Comparison of ENCODE assay signal across 10 mouse cellular contexts in the genomic region with DNA sequence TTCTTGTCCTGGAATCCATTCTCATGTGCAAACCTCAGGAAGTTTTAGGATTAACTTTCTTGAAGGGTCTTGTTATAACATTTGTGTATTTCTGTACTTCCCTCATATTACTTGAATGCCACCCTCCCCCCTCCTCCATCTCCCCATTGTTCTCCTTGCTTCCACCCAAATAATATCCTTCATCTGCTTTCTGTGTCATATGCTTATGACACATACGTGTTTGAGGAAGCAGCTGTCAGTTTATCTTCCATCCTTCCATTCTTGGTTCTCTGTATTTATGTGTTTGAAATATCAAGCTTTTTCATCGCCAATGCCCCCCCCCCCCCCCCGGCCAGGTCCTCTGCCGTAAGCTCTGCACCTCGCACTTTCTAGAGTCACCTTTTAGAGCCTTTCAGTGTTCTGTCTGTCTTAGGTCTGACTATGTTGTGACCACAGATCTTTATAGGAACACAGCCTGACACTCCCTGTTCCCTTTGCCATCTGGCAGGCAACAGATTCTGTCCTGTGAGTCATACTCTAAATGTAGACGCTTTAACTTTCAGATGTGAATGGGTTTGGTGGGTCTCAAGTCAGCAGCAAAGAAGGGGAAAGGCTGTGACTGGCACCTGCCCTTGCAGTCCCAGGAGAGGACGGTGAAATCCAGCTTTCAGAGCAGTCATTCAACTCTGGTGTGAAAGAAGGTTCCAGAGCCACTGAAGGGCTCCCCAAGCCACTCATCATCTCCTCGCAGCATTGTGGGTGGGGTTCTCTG. TPM values are rescaled to one million over a fixed set of nuclear protein-coding genes. Genes with fewer than 3 reads are reported as not detected.
DNase-seq lines count a peak whose midpoint lies in the region; ATAC-seq and TF ChIP-seq lines count a peak whose summit lies in the region.
"Had no signal": no experiment of that assay in that cellular context is flagged by ENCODE, and none has a peak within 500 bp of the region (broad histone marks: within the 10 kb centered on the region; RNA-seq: fewer than 3 reads in every experiment).

No protein-coding gene starts in this region.

- H3K4me3 ChIP-seq in forebrain, postnatal 0 days (ENCODE audit: low read depth, low read length) = no peak overlapping the region
- no peak overlapping the region for H3K4me3 ChIP-seq in forebrain, embryonic 16.5 days (replicated peaks; ENCODE audit: low read length)
- H3K4me3 ChIP-seq in heart, embryonic 11.5 days (ENCODE audit: low read depth, low read length) = no peak overlapping the region
- no peak overlapping the region for H3K4me3 ChIP-seq in kidney, embryonic 14.5 days (ENCODE audit: low read length)
- H3K4me3 ChIP-seq: erythroblast, embryonic 14.5 days had no signal

- no peaks in the 10 kb centered on the region for H3K9me3 ChIP-seq in forebrain, postnatal 0 days (ENCODE audit: low read length)
- H3K9me3 ChIP-seq in forebrain, embryonic 16.5 days (ENCODE audit: control insufficient read depth, low read length) = no peaks in the 10 kb centered on the region
- no peaks in the 10 kb centered on the region for H3K9me3 ChIP-seq in heart, embryonic 11.5 days (replicated peaks; ENCODE audit: control insufficient read depth, low read length)
- no peaks in the 10 kb centered on the region for H3K9me3 ChIP-seq in kidney, embryonic 14.5 days (ENCODE audit: control insufficient read depth, low read length)

- H3K4me1 ChIP-seq in forebrain, postnatal 0 days (ENCODE audit: insufficient read depth) = no peaks in the 10 kb centered on the region
- H3K4me1 ChIP-seq in forebrain, embryonic 16.5 days (replicated peaks; ENCODE audit: control insufficient read depth, insufficient read depth, low read length) = no peaks in the 10 kb centered on the region
- H3K4me1 ChIP-seq in heart, embryonic 11.5 days (ENCODE audit: control insufficient read depth, insufficient read depth, low read length) = no peaks in the 10 kb centered on the region
- no peaks in the 10 kb centered on the region for H3K4me1 ChIP-seq in kidney, embryonic 14.5 days (ENCODE audit: control insufficient read depth, insufficient read depth, low read length)

- DNase-seq in forebrain, postnatal 0 days = peak; percentile 11
- peak; percentile 39 for DNase-seq in MN1 (ENCODE audit: low spot score)
- DNase-seq in layer of hippocampus, postnatal 36 days = peak; percentile 53 to 55
- no peak for DNase-seq in retina, postnatal 1 day
- no peak for DNase-seq in Muller cell, postnatal 12 days (ENCODE audit: inconsistent ontology term)
- DNase-seq: liver had no signal

- no peak overlapping the region for H3K27ac ChIP-seq in forebrain, postnatal 0 days (ENCODE audit: low read depth, low read length)
- H3K27ac ChIP-seq in forebrain, embryonic 16.5 days (ENCODE audit: low read length) = no peak overlapping the region
- 0 out of 2 replicates have a peak overlapping the region, but pooled peaks have one; percentile 17 for H3K27ac ChIP-seq in heart, embryonic 11.5 days (ENCODE audit: low read depth, low read length)
- H3K27ac ChIP-seq in kidney, embryonic 14.5 days (ENCODE audit: low read depth, low read length) = no peak overlapping the region

- no peak for ATAC-seq in forebrain, postnatal 0 days
- ATAC-seq in forebrain, embryonic 16.5 days = no peak
- no peak for ATAC-seq in heart, embryonic 11.5 days (replicated peaks; ENCODE audit: insufficient number of reproducible peaks, low FRiP score, low TSS enrichment)
- no peak for ATAC-seq in kidney, embryonic 14.5 days (ENCODE audit: low FRiP score, low TSS enrichment)

- H3K36me3 ChIP-seq in forebrain, postnatal 0 days (ENCODE audit: insufficient read depth) = no peaks in the 10 kb centered on the region
- no peaks in the 10 kb centered on the region for H3K36me3 ChIP-seq in forebrain, embryonic 16.5 days (ENCODE audit: control insufficient read depth, insufficient read depth)
- no peaks in the 10 kb centered on the region for H3K36me3 ChIP-seq in heart, embryonic 11.5 days (ENCODE audit: control insufficient read depth, insufficient read depth, low read length)
- H3K36me3 ChIP-seq in kidney, embryonic 14.5 days (ENCODE audit: control insufficient read depth, insufficient read depth, low read length) = no peaks in the 10 kb centered on the region

- no peak overlapping the region for H3K4me2 ChIP-seq in forebrain, postnatal 0 days (ENCODE audit: low read depth)
- H3K4me2 ChIP-seq in forebrain, embryonic 16.5 days (ENCODE audit: low read length) = no peak overlapping the region
- no peak overlapping the region for H3K4me2 ChIP-seq in heart, embryonic 11.5 days
- no peak overlapping the region for H3K4me2 ChIP-seq in kidney, embryonic 14.5 days (replicated peaks; ENCODE audit: low read depth, low read length)

- H3K27me3 ChIP-seq in forebrain, postnatal 0 days (ENCODE audit: insufficient read depth, low read length) = no peaks in the 10 kb centered on the region
- no peaks in the 10 kb centered on the region for H3K27me3 ChIP-seq in forebrain, embryonic 16.5 days (replicated peaks; ENCODE audit: control insufficient read depth, insufficient read depth, low read length)
- H3K27me3 ChIP-seq in heart, embryonic 11.5 days (ENCODE audit: control insufficient read depth, insufficient read depth, low read length) = no peaks in the 10 kb centered on the region
- H3K27me3 ChIP-seq in kidney, embryonic 14.5 days (ENCODE audit: control insufficient read depth, insufficient read depth, low read length) = no peaks in the 10 kb centered on the region

- 87% methylated on average over 8 of the region's 8 CpGs for WGBS in forebrain, postnatal 0 days
- 84% methylated on average over 8 of the region's 8 CpGs for WGBS in forebrain, embryonic 16.5 days
- 68% methylated on average over 8 of the region's 8 CpGs for WGBS in heart, embryonic 11.5 days (ENCODE audit: insufficient replicate concordance)
- 89% methylated on average over 8 of the region's 8 CpGs for WGBS in kidney, embryonic 14.5 days

- TF ChIP-seq CTCF in forebrain, postnatal 0 days (IDR thresholded peaks at IDR 0.05; ENCODE audit: low read depth) = no peak

- no peak overlapping the region for H3K9ac ChIP-seq in forebrain, postnatal 0 days
- no peak overlapping the region for H3K9ac ChIP-seq in forebrain, embryonic 16.5 days (replicated peaks; ENCODE audit: low read depth, low read length)
- H3K9ac ChIP-seq in heart, embryonic 11.5 days (ENCODE audit: low read depth, low read length) = no peak overlapping the region
- no peak overlapping the region for H3K9ac ChIP-seq in kidney, embryonic 14.5 days (ENCODE audit: low read depth, low read length)

RNA-seq across cellular contexts. Expression of a gene that starts 48.7 kb away (rescaled TPM):
- total RNA-seq in forebrain, postnatal 0 days (2014; rRNA removed) = 3.1 and 5.2 TPM in 2 replicates
- polyA plus RNA-seq in forebrain, postnatal 0 days (2015; fragmentation: Nextera tagmentation; extraction: Ambion mirVana) = 1.4 and 1.8 TPM in 2 replicates
- polyA plus RNA-seq in forebrain, embryonic 16.5 days (2015; fragmentation: Nextera tagmentation; extraction: Ambion mirVana) = 0.62 and 0.84 TPM in 2 replicates
- polyA plus RNA-seq in heart, embryonic 11.5 days (2014; fragmentation: Nextera tagmentation; extraction: Ambion mirVana) = 18.9 and 24.4 TPM in 2 replicates
- 1 to 10 TPM; 8.3 to 9.3 TPM for total RNA-seq in layer of hippocampus, postnatal 36 days (2021)
- 3.0 and 3.6 TPM in 2 replicates for polyA plus RNA-seq in kidney, embryonic 14.5 days (2014; fragmentation: Nextera tagmentation; extraction: Ambion mirVana)
- polyA plus RNA-seq: erythroblast, embryonic 14.5 days had no signal

Comparison
In these comparisons a context has a peak if more than half of its experiments do, and no peak if none do; other contexts are left out.
1. DNase-seq: peak in forebrain, postnatal 0 days (single experiment), MN1 (single experiment) and layer of hippocampus, postnatal 36 days (2 of 2); none in retina, postnatal 1 day (single experiment) and Muller cell, postnatal 12 days (single experiment).